Mouse (Mus musculus) forebrain, postnatal 0 days (tissue): ENCODE results near the gene Akp3. TPM values are rescaled to one million over a fixed set of nuclear protein-coding genes. Genes with fewer than 3 reads are reported as not detected.

ENCODE experiments used
- ATAC-seq: fragments of 200-750 bp; cut with Nextera tagmentation; 2 replicates; pipeline ENCODE4 v1.8.0; 2017; ENCODE audit warnings: mild to moderate bottlenecking, moderate library complexity
- DNase-seq: peaks from one replicate; pipeline ENCODE4 v3.0.0-alpha.2; 2015
- H3K27ac ChIP-seq: fragments of 300-500 bp; sonication (generic); 2 replicates; pipeline ENCODE4 v1.5.1; 2014; ENCODE audit warnings: low read depth, mild to moderate bottlenecking, antibody characterized with exemption, low read length, moderate library complexity, mixed read lengths
- H3K27me3 ChIP-seq: fragments of 300-500 bp; sonication (generic); 2 replicates; pipeline ENCODE4 v1.6.1; 2014; ENCODE audit warnings: mild to moderate bottlenecking, low read length, mixed read lengths; ENCODE audit not compliant: insufficient read depth
- H3K36me3 ChIP-seq: fragments of 300-500 bp; sonication (generic); 2 replicates; pipeline ENCODE4 v1.6.1; 2014; ENCODE audit warnings: mild to moderate bottlenecking, moderate library complexity; ENCODE audit not compliant: insufficient read depth
- H3K4me1 ChIP-seq: fragments of 300-500 bp; sonication (generic); 2 replicates; pipeline ENCODE4 v1.6.1; 2014; ENCODE audit warnings: antibody characterized with exemption; ENCODE audit not compliant: insufficient read depth
- H3K4me2 ChIP-seq: fragments of 300-500 bp; sonication (generic); 2 replicates; pipeline ENCODE4 v1.6.1; 2014; ENCODE audit warnings: low read depth, mild to moderate bottlenecking, moderate library complexity
- H3K4me3 ChIP-seq: fragments of 300-500 bp; sonication (generic); 2 replicates; pipeline ENCODE4 v1.5.1; 2014; ENCODE audit warnings: low read depth, low read length, mixed read lengths
- H3K9ac ChIP-seq: fragments of 300-500 bp; sonication (generic); 2 replicates; pipeline ENCODE4 v1.6.1; 2014; ENCODE audit warnings: mild to moderate bottlenecking
- H3K9me3 ChIP-seq: fragments of 300-500 bp; sonication (generic); 2 replicates; pipeline ENCODE4 v1.6.1; 2016; ENCODE audit warnings: low read length
- CTCF ChIP-seq: sonication (generic); IDR thresholded peaks from 2 replicates; pipeline ENCODE4 v1.5.1; 2016; ENCODE audit warnings: antibody characterized with exemption, control low read depth, low read depth
- WGBS: fragments of 180-500 bp; shearing (Covaris S2); extraction: QIAGEN DNeasy Blood & Tissue Kit; methylation state at CpG from one replicate; pipeline ENCODE4 v1.1.7; 2014; 5-methylcytosine and 5-hydroxymethylcytosine counted together
- polyA plus RNA-seq: library from polyadenylated mRNA; unstranded; fragments of >200 nt; fragmentation: Nextera tagmentation; extraction: Ambion mirVana; gene quantifications from 2 replicates; pipeline ENCODE4 v1.2.1, GENCODE M21; 2015
- total RNA-seq: library from RNA; depleted of rRNA; stranded (reverse); fragments of >200 nt; gene quantifications from 2 replicates; pipeline ENCODE4 v1.2.3, GENCODE M21; 2014

Akp3 gene
- total and polyA plus RNA-seq, 2 experiments from 2014 or later = not detected

DNA sequence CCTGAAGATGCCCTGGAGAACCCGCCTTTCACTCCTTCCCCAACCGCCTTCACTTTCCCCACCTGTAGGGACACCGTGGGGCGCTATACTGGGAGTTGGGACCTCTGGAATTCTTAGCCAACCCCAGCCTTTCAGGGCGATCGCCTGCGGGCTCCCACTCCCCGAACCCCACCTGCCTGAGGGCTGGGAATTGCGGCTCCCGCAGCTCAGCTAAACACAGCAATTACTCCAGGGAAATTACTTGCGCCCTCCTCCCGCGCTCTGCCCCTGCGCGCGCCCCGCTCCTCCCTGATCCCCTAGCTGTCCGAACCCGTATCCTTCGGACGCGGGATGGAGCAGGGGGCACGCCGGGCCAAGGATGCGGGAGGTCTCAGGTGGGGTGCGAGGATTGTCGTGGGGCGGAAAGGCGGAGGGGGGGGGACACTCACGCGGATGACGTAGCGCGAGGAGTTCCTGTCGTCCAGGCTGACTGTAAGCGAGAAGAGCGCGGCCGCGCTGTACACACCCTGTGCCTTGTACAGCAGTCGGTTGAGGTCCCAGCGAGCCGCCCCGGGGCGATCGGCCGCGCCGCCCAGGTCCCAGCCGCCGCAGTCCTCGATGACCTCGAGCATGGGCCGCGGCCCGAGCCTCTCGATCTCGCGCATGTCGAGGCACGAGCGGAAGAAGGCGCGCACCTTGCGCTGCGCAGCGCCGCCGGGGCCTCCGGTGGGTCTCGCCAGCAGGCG lies 29.2 kb downstream of the Akp3 start:
- 2% methylated on average over 72 of the region's 72 CpGs for WGBS
- Histone ChIP-seq H3K27me3 (peaks cover 66% of the 10 kb centered on the region), H3K27ac (no peak overlapping the region), H3K9me3 (no peaks in the 10 kb centered on the region), H3K9ac (peak overlapping the region; percentile 37), H3K4me2 (peak overlapping the region; percentile 79), H3K4me1 (no peaks in the 10 kb centered on the region), H3K4me3 (peak overlapping the region; percentile 42), H3K36me3 (no peaks in the 10 kb centered on the region)
- peak; percentile 48 for DNase-seq
- no peak for TF ChIP-seq CTCF
- ATAC-seq = peak; percentile 53; the same call in 1 of the 2 replicates

DNA sequence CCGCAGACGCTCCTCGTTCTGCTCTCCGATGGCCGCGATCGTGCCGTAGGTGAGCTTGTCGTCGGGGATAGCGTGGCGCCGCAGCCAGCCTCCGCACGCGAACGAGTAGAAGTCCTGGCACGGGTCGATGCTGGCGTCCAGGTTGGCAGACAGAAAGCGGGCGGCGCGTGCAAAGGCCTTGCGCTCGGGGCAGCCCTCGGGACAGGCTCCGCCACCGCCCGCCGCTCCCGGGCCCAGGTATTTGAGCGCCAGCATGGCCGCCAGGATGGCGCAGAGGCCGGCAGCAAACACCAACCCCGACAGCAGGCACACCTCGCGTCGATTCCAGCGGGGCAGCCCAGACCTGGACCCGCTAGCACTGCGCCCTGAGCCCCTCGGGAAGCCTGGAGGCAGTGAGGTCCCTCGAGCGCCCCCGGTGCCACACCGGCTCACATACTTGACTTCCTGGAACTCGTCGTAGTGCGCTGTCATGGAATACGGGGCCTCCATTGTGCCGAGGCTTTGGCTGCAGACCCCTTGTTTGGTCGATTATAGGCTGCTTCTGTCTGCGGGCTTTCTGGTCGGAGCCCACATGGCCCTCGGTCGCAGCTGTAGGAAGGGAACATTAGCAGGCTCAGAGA lies 29.8 kb downstream of the Akp3 start:
- Histone ChIP-seq H3K9me3 (no peaks in the 10 kb centered on the region), H3K27me3 (peaks cover 66% of the 10 kb centered on the region), H3K4me2 (peak overlapping the region; percentile 79), H3K9ac (peak overlapping the region; percentile 37), H3K27ac (no peak overlapping the region), H3K4me3 (peak overlapping the region; percentile 42), H3K36me3 (no peaks in the 10 kb centered on the region), H3K4me1 (no peaks in the 10 kb centered on the region)
- DNase-seq = no peak
- under 1% methylated on average over 58 of the region's 58 CpGs for WGBS
- TF ChIP-seq CTCF = peak; percentile 12; the same call in 1 of the 2 replicates
- peak; percentile 21 for ATAC-seq

- WGBS = 5% methylated on average over 41 of the region's 56 CpGs
- no peak for TF ChIP-seq CTCF
- Histone ChIP-seq H3K4me2 (peak overlapping the region; percentile 79), H3K4me3 (peak overlapping the region; percentile 42), H3K9ac (peak overlapping the region; percentile 43; the same call in 1 of the 2 replicates), H3K36me3 (no peaks in the 10 kb centered on the region), H3K27ac (no peak overlapping the region), H3K27me3 (peaks cover 66% of the 10 kb centered on the region), H3K9me3 (no peaks in the 10 kb centered on the region), H3K4me1 (no peaks in the 10 kb centered on the region)
- ATAC-seq (peak; percentile 50), DNase-seq (peak; percentile 55)
Observed at GRCm38 (mm10) chr1:87155531-87156198, 30.9 kb downstream of the Akp3 start.

GRCm38 (mm10) chr1:87156199-87156587 lies 31.4 kb downstream of the Akp3 start, which contains the start of gene Ecel1:
Ecel1 (minus strand) TSS chr1:87156521.
- Histone ChIP-seq H3K4me2 (peak within 1 kb of the TSS; percentile 79), H3K27ac (no peak within 1 kb of the TSS), H3K4me1 (no peaks in the 10 kb centered on the region), H3K27me3 (peaks cover 63% of the 10 kb centered on the region), H3K9me3 (no peaks in the 10 kb centered on the region), H3K36me3 (no peaks in the 10 kb centered on the region), H3K9ac (peak within 1 kb of the TSS; percentile 43; the same call in 1 of the 2 replicates), H3K4me3 (peak within 1 kb of the TSS; percentile 42)
- DNase-seq = no peak
- 4% methylated on average over 11 of the region's 12 CpGs for WGBS
- ATAC-seq = no peak
- no peak for TF ChIP-seq CTCF

- Histone ChIP-seq H3K9ac (no peak overlapping the region), H3K27ac (no peak overlapping the region), H3K4me1 (no peaks in the 10 kb centered on the region), H3K36me3 (no peaks in the 10 kb centered on the region), H3K27me3 (peaks cover 31% of the 10 kb centered on the region), H3K4me2 (no peak overlapping the region), H3K9me3 (no peaks in the 10 kb centered on the region), H3K4me3 (no peak overlapping the region)
- DNase-seq = no peak
- no peak for TF ChIP-seq CTCF
- no peak for ATAC-seq
- 86% methylated on average over 3 of the region's 3 CpGs for WGBS
Observed at GRCm38 (mm10) chr1:87159396-87159795, 34.6 kb downstream of the Akp3 start.

- Histone ChIP-seq H3K27me3 (no peaks in the 10 kb centered on the region), H3K36me3 (no peaks in the 10 kb centered on the region), H3K4me2 (no peak overlapping the region), H3K27ac (no peak overlapping the region), H3K9ac (no peak overlapping the region), H3K4me1 (peaks cover 3% of the 10 kb centered on the region; the same call in 1 of the 2 replicates), H3K9me3 (no peaks in the 10 kb centered on the region), H3K4me3 (no peak overlapping the region)
- WGBS = 27% methylated on average over 11 of the region's 11 CpGs
- no peak for DNase-seq
- no peak for TF ChIP-seq CTCF
- ATAC-seq = peak; percentile 32
Observed at GRCm38 (mm10) chr1:87164164-87164795, 39.5 kb downstream of the Akp3 start.
